Mouse (Mus musculus) heart, embryonic 12.5 days (tissue): ENCODE measurements around the gene Trim67. TPM values are rescaled to one million over a fixed set of nuclear protein-coding genes. Genes with fewer than 3 reads are reported as not detected.

Experiments used
- ATAC-seq: fragments of 200-750 bp; cut with Nextera tagmentation; 2 replicates; pipeline ENCODE4 v1.8.0; 2017; ENCODE audit warnings: moderate TSS enrichment, moderate library complexity; ENCODE audit not compliant: insufficient number of reproducible peaks, low FRiP score
- H3K27ac ChIP-seq: fragments of 300-500 bp; sonication (generic); 2 replicates; pipeline ENCODE4 v1.5.1; 2016; ENCODE audit warnings: mild to moderate bottlenecking, moderate library complexity; ENCODE audit not compliant: poor library complexity, severe bottlenecking
- H3K27me3 ChIP-seq: fragments of 300-500 bp; sonication (generic); replicated peaks from 2 replicates; pipeline ENCODE4 v1.6.1; 2016; ENCODE audit warnings: mild to moderate bottlenecking, moderate library complexity
- H3K36me3 ChIP-seq: fragments of 300-500 bp; sonication (generic); 2 replicates; pipeline ENCODE4 v1.6.1; 2016; ENCODE audit warnings: mild to moderate bottlenecking, moderate library complexity
- H3K4me1 ChIP-seq: fragments of 300-500 bp; sonication (generic); replicated peaks from 2 replicates; pipeline ENCODE4 v1.6.1; 2016; ENCODE audit warnings: mild to moderate bottlenecking
- H3K4me2 ChIP-seq: fragments of 300-500 bp; sonication (generic); 2 replicates; pipeline ENCODE4 v1.6.1; 2016; ENCODE audit warnings: mild to moderate bottlenecking, moderate library complexity
- H3K4me3 ChIP-seq: fragments of 300-500 bp; sonication (generic); 2 replicates; pipeline ENCODE4 v1.5.1; 2016; ENCODE audit warnings: mild to moderate bottlenecking
- H3K9ac ChIP-seq: fragments of 300-500 bp; sonication (generic); 2 replicates; pipeline ENCODE4 v1.6.1; 2016; ENCODE audit warnings: mild to moderate bottlenecking, moderate library complexity
- H3K9me3 ChIP-seq: fragments of 300-500 bp; sonication (generic); replicated peaks from 2 replicates; pipeline ENCODE4 v1.6.1; 2016; ENCODE audit warnings: mild to moderate bottlenecking, moderate library complexity
- WGBS: fragments of 180-500 bp; shearing (Covaris S2); methylation state at CpG from one replicate; pipeline ENCODE4 v1.1.7; 2016; 5-methylcytosine and 5-hydroxymethylcytosine counted together
- polyA plus RNA-seq: library from polyadenylated mRNA; unstranded; fragments of >200 nt; fragmentation: Nextera tagmentation; extraction: Ambion mirVana; gene quantifications from 2 replicates; pipeline ENCODE4 v1.2.1, GENCODE M21; 2016

The Trim67 gene
- polyA plus RNA-seq, 1 experiment from 2014 or later = 0.24 TPM

GRCm38 (mm10) chr8:124815870-124816269, 23.0 kb downstream of the Trim67 start:
- ATAC-seq = no peak
- no peak overlapping the region for H3K27ac ChIP-seq
- no peak overlapping the region for H3K4me3 ChIP-seq
- 87% methylated on average over 12 of the region's 12 CpGs for whole genome bisulfite sequencing
- H3K9me3 ChIP-seq = peaks cover 15% of the 10 kb centered on the region
- no peaks in the 10 kb centered on the region for H3K4me1 ChIP-seq
- no peak overlapping the region for H3K4me2 ChIP-seq
- peaks cover 2% of the 10 kb centered on the region; the same call in 1 of the 2 replicates for H3K27me3 ChIP-seq
- H3K9ac ChIP-seq = no peak overlapping the region
- no peaks in the 10 kb centered on the region for H3K36me3 ChIP-seq

GRCm38 (mm10) chr8:124816866-124817265, 24.0 kb downstream of the Trim67 start:
- Histone ChIP-seq H3K27me3 (peaks cover 11% of the 10 kb centered on the region), H3K9ac (no peak overlapping the region), H3K4me2 (no peak overlapping the region), H3K9me3 (peaks cover 15% of the 10 kb centered on the region), H3K4me1 (no peaks in the 10 kb centered on the region), H3K27ac (no peak overlapping the region), H3K36me3 (no peaks in the 10 kb centered on the region), H3K4me3 (no peak overlapping the region)
- WGBS = 88% methylated on average over 11 of the region's 11 CpGs
- no peak for ATAC-seq

- Histone ChIP-seq H3K27ac (no peak overlapping the region), H3K9me3 (peaks cover 15% of the 10 kb centered on the region), H3K36me3 (no peaks in the 10 kb centered on the region), H3K4me2 (no peak overlapping the region), H3K27me3 (peaks cover 12% of the 10 kb centered on the region), H3K4me1 (no peaks in the 10 kb centered on the region), H3K9ac (no peak overlapping the region), H3K4me3 (no peak overlapping the region)
- no peak for ATAC-seq
- 79% methylated on average over 3 of the region's 3 CpGs for WGBS
Measured at GRCm38 (mm10) chr8:124817361-124817760, 24.5 kb downstream of the Trim67 start.

GRCm38 (mm10) chr8:124819612-124820115, 26.8 kb downstream of the Trim67 start:
- Histone ChIP-seq H3K4me1 (no peaks in the 10 kb centered on the region), H3K27ac (no peak overlapping the region), H3K27me3 (peaks cover 12% of the 10 kb centered on the region), H3K4me2 (no peak overlapping the region), H3K4me3 (no peak overlapping the region), H3K9me3 (peaks cover 15% of the 10 kb centered on the region), H3K36me3 (no peaks in the 10 kb centered on the region), H3K9ac (no peak overlapping the region)
- WGBS = 62% methylated on average over 6 of the region's 6 CpGs
- no peak for ATAC-seq

- Histone ChIP-seq H3K27me3 (peaks cover 12% of the 10 kb centered on the region), H3K9me3 (peaks cover 15% of the 10 kb centered on the region), H3K36me3 (no peaks in the 10 kb centered on the region), H3K9ac (no peak overlapping the region), H3K4me3 (no peak overlapping the region), H3K4me1 (no peaks in the 10 kb centered on the region), H3K4me2 (no peak overlapping the region), H3K27ac (no peak overlapping the region)
- no peak for ATAC-seq
- 40% methylated on average over 11 of the region's 11 CpGs for WGBS
Measured at GRCm38 (mm10) chr8:124820125-124820524, 27.2 kb downstream of the Trim67 start.

GRCm38 (mm10) chr8:124823497-124823896, 30.6 kb downstream of the Trim67 start:
- no peaks in the 10 kb centered on the region for H3K36me3 ChIP-seq
- peaks cover 8% of the 10 kb centered on the region for H3K4me1 ChIP-seq
- peaks cover 25% of the 10 kb centered on the region for H3K27me3 ChIP-seq
- WGBS = 81% methylated on average over 6 of the region's 6 CpGs
- ATAC-seq = no peak
- H3K9me3 ChIP-seq = no peaks in the 10 kb centered on the region
- H3K4me3 ChIP-seq = no peak overlapping the region
- H3K9ac ChIP-seq = no peak overlapping the region
- H3K4me2 ChIP-seq = no peak overlapping the region
- no peak overlapping the region for H3K27ac ChIP-seq

- H3K27ac ChIP-seq = no peak overlapping the region
- no peaks in the 10 kb centered on the region for H3K9me3 ChIP-seq
- H3K36me3 ChIP-seq = no peaks in the 10 kb centered on the region
- H3K4me1 ChIP-seq = peaks cover 8% of the 10 kb centered on the region
- peaks cover 22% of the 10 kb centered on the region for H3K27me3 ChIP-seq
- H3K4me3 ChIP-seq = no peak overlapping the region
- no peak overlapping the region for H3K9ac ChIP-seq
- 28% methylated on average over 7 of the region's 7 CpGs for WGBS
- no peak for ATAC-seq
- H3K4me2 ChIP-seq = no peak overlapping the region
Measured at GRCm38 (mm10) chr8:124826658-124827057, 33.8 kb downstream of the Trim67 start.

GRCm38 (mm10) chr8:124827387-124827786, 34.5 kb downstream of the Trim67 start:
- ATAC-seq = no peak

GRCm38 (mm10) chr8:124828561-124829240, 35.8 kb downstream of the Trim67 start:
- peaks cover 20% of the 10 kb centered on the region for H3K27me3 ChIP-seq
- H3K4me2 ChIP-seq = no peak overlapping the region
- no peak for ATAC-seq
- no peak overlapping the region for H3K4me3 ChIP-seq
- no peak overlapping the region for H3K9ac ChIP-seq
- WGBS = 80% methylated on average over 24 of the region's 24 CpGs
- no peaks in the 10 kb centered on the region for H3K36me3 ChIP-seq
- no peaks in the 10 kb centered on the region for H3K9me3 ChIP-seq
- H3K4me1 ChIP-seq = peaks cover 16% of the 10 kb centered on the region
- no peak overlapping the region for H3K27ac ChIP-seq

More at GRCm38 (mm10) chr8:124827387-124827786, 34.5 kb downstream of the Trim67 start:
- WGBS = 5% methylated on average over 5 of the region's 5 CpGs
- H3K9me3 ChIP-seq = no peaks in the 10 kb centered on the region
- H3K4me1 ChIP-seq = peaks cover 8% of the 10 kb centered on the region
- H3K4me3 ChIP-seq = no peak overlapping the region
- H3K36me3 ChIP-seq = no peaks in the 10 kb centered on the region
- no peak overlapping the region for H3K4me2 ChIP-seq
- H3K9ac ChIP-seq = no peak overlapping the region
- H3K27me3 ChIP-seq = peaks cover 20% of the 10 kb centered on the region
- no peak overlapping the region for H3K27ac ChIP-seq

GRCm38 (mm10) chr8:124830050-124830449, 37.2 kb downstream of the Trim67 start:
- no peaks in the 10 kb centered on the region for H3K9me3 ChIP-seq
- H3K4me1 ChIP-seq = peaks cover 23% of the 10 kb centered on the region
- H3K27me3 ChIP-seq = peaks cover 20% of the 10 kb centered on the region
- WGBS = 67% methylated on average over 13 of the region's 13 CpGs
- no peak overlapping the region for H3K27ac ChIP-seq
- no peak for ATAC-seq
- H3K36me3 ChIP-seq = no peaks in the 10 kb centered on the region
- no peak overlapping the region for H3K4me3 ChIP-seq
- no peak overlapping the region for H3K9ac ChIP-seq
- no peak overlapping the region for H3K4me2 ChIP-seq

GRCm38 (mm10) chr8:124831531-124831930, 38.6 kb downstream of the Trim67 start:
- Histone ChIP-seq H3K4me1 (peaks cover 23% of the 10 kb centered on the region), H3K27me3 (peaks cover 15% of the 10 kb centered on the region), H3K9ac (no peak overlapping the region), H3K4me2 (no peak overlapping the region), H3K9me3 (no peaks in the 10 kb centered on the region), H3K27ac (no peak overlapping the region), H3K4me3 (no peak overlapping the region), H3K36me3 (no peaks in the 10 kb centered on the region)
- WGBS = 81% methylated on average over 6 of the region's 6 CpGs
- no peak for ATAC-seq

GRCm38 (mm10) chr8:124831941-124832340, 39.0 kb downstream of the Trim67 start:
- Histone ChIP-seq H3K4me1 (peaks cover 19% of the 10 kb centered on the region), H3K27me3 (peaks cover 10% of the 10 kb centered on the region), H3K27ac (no peak overlapping the region), H3K9me3 (no peaks in the 10 kb centered on the region), H3K9ac (no peak overlapping the region), H3K4me2 (no peak overlapping the region), H3K36me3 (no peaks in the 10 kb centered on the region), H3K4me3 (no peak overlapping the region)
- ATAC-seq = no peak
- 76% methylated on average over 6 of the region's 6 CpGs for WGBS
